Mouse (Mus musculus): Measurements from ENCODE around the gene Gm45062. TPM values are rescaled to one million over a fixed set of nuclear protein-coding genes. Genes with fewer than 3 reads are reported as not detected.

Gene Gm45062
- polyA plus RNA-seq, 1 experiment: not detected

GRCm38 (mm10) chr6:8486391-8487043, 227.3 kb downstream of the Gm45062 start:
- TF ChIP-seq CTCF (IDR thresholded peaks at IDR 0.05; ENCODE audit: extremely low read depth, insufficient read length, insufficient replicate concordance, low read depth, low read length) (no peak), POLR2A (IDR thresholded peaks at IDR 0.05; ENCODE audit: low read depth, low read length) (no peak)
- Histone ChIP-seq H3K27ac (ENCODE audit: insufficient read depth, low read depth, low read length) (peak overlapping the region; percentile 51; the same call in 1 of the 2 replicates), H3K4me3 (ENCODE audit: low read depth, low read length) (no peak overlapping the region), H3K36me3 (ENCODE audit: control insufficient read depth, insufficient read depth, low read length) (no peaks in the 10 kb centered on the region), H3K27me3 (ENCODE audit: control insufficient read depth, insufficient read depth, low read length) (no peaks in the 10 kb centered on the region), H3K4me1 (ENCODE audit: control insufficient read depth, insufficient read depth, insufficient read length, low read length) (peaks cover 2% of the 10 kb centered on the region; the same call in 1 of the 2 replicates)
- WGBS: 92% methylated on average over 17 of the region's 17 CpGs

GRCm38 (mm10) chr6:8487044-8487853, 228.0 kb downstream of the Gm45062 start:
- Histone ChIP-seq H3K36me3 (ENCODE audit: control insufficient read depth, insufficient read depth, low read length) (no peaks in the 10 kb centered on the region), H3K4me3 (ENCODE audit: low read depth, low read length) (no peak overlapping the region), H3K4me1 (ENCODE audit: control insufficient read depth, insufficient read depth, insufficient read length, low read length) (peaks cover 2% of the 10 kb centered on the region; the same call in 1 of the 2 replicates), H3K27ac (ENCODE audit: insufficient read depth, low read depth, low read length) (no peak overlapping the region), H3K27me3 (ENCODE audit: control insufficient read depth, insufficient read depth, low read length) (no peaks in the 10 kb centered on the region)
- TF ChIP-seq POLR2A (IDR thresholded peaks at IDR 0.05; ENCODE audit: low read depth, low read length) (no peak), CTCF (IDR thresholded peaks at IDR 0.05; ENCODE audit: extremely low read depth, insufficient read length, insufficient replicate concordance, low read depth, low read length) (no peak)
- 83% methylated on average over 20 of the region's 20 CpGs for WGBS

GRCm38 (mm10) chr6:8488249-8488648, 229.0 kb downstream of the Gm45062 start:
- Histone ChIP-seq H3K4me3 (ENCODE audit: low read depth, low read length) (no peak overlapping the region), H3K27ac (ENCODE audit: insufficient read depth, low read depth, low read length) (no peak overlapping the region), H3K27me3 (ENCODE audit: control insufficient read depth, insufficient read depth, low read length) (no peaks in the 10 kb centered on the region), H3K4me1 (ENCODE audit: control insufficient read depth, insufficient read depth, insufficient read length, low read length) (peaks cover 2% of the 10 kb centered on the region; the same call in 1 of the 2 replicates), H3K36me3 (ENCODE audit: control insufficient read depth, insufficient read depth, low read length) (no peaks in the 10 kb centered on the region)
- WGBS: 60% methylated on average over 5 of the region's 5 CpGs
- TF ChIP-seq CTCF (IDR thresholded peaks at IDR 0.05; ENCODE audit: extremely low read depth, insufficient read length, insufficient replicate concordance, low read depth, low read length): no peak
- no peak for TF ChIP-seq POLR2A (IDR thresholded peaks at IDR 0.05; ENCODE audit: low read depth, low read length)

GRCm38 (mm10) chr6:8489266-8489665, 230.0 kb downstream of the Gm45062 start:
- TF ChIP-seq CTCF (IDR thresholded peaks at IDR 0.05; ENCODE audit: extremely low read depth, insufficient read length, insufficient replicate concordance, low read depth, low read length): no peak
- TF ChIP-seq POLR2A (IDR thresholded peaks at IDR 0.05; ENCODE audit: low read depth, low read length): no peak
- no peaks in the 10 kb centered on the region for H3K36me3 ChIP-seq (ENCODE audit: control insufficient read depth, insufficient read depth, low read length)
- H3K4me1 ChIP-seq (ENCODE audit: control insufficient read depth, insufficient read depth, insufficient read length, low read length): peaks cover 3% of the 10 kb centered on the region; the same call in 1 of the 2 replicates
- H3K27me3 ChIP-seq (ENCODE audit: control insufficient read depth, insufficient read depth, low read length): no peaks in the 10 kb centered on the region
- H3K4me3 ChIP-seq (ENCODE audit: low read depth, low read length): no peak overlapping the region
- H3K27ac ChIP-seq (ENCODE audit: insufficient read depth, low read depth, low read length): no peak overlapping the region
- WGBS: 90% methylated on average over 7 of the region's 7 CpGs

- H3K27ac ChIP-seq (ENCODE audit: insufficient read depth, low read depth, low read length): no peak overlapping the region
- H3K4me3 ChIP-seq (ENCODE audit: low read depth, low read length): no peak overlapping the region
- WGBS: 89% methylated on average over 1 of the region's 1 CpGs
- TF ChIP-seq CTCF (IDR thresholded peaks at IDR 0.05; ENCODE audit: extremely low read depth, insufficient read length, insufficient replicate concordance, low read depth, low read length) (no peak), POLR2A (IDR thresholded peaks at IDR 0.05; ENCODE audit: low read depth, low read length) (no peak)
- H3K36me3 ChIP-seq (ENCODE audit: control insufficient read depth, insufficient read depth, low read length): no peaks in the 10 kb centered on the region
- peaks cover 3% of the 10 kb centered on the region; the same call in 1 of the 2 replicates for H3K4me1 ChIP-seq (ENCODE audit: control insufficient read depth, insufficient read depth, insufficient read length, low read length)
- H3K27me3 ChIP-seq (ENCODE audit: control insufficient read depth, insufficient read depth, low read length): no peaks in the 10 kb centered on the region
These were observed 230.8 kb downstream of the Gm45062 start for GRCm38 (mm10) chr6:8489938-8490585.

GRCm38 (mm10) chr6:8492248-8492647, 233.0 kb downstream of the Gm45062 start:
- H3K4me1 ChIP-seq (ENCODE audit: control insufficient read depth, insufficient read depth, insufficient read length, low read length): peaks cover 7% of the 10 kb centered on the region; the same call in 1 of the 2 replicates
- no peak overlapping the region for H3K27ac ChIP-seq (ENCODE audit: insufficient read depth, low read depth, low read length)
- no peaks in the 10 kb centered on the region for H3K27me3 ChIP-seq (ENCODE audit: control insufficient read depth, insufficient read depth, low read length)
- no peak overlapping the region for H3K4me3 ChIP-seq (ENCODE audit: low read depth, low read length)
- no peaks in the 10 kb centered on the region for H3K36me3 ChIP-seq (ENCODE audit: control insufficient read depth, insufficient read depth, low read length)
- TF ChIP-seq CTCF (IDR thresholded peaks at IDR 0.05; ENCODE audit: extremely low read depth, insufficient read length, insufficient replicate concordance, low read depth, low read length) (no peak), POLR2A (IDR thresholded peaks at IDR 0.05; ENCODE audit: low read depth, low read length) (no peak)
- 87% methylated on average over 3 of the region's 3 CpGs for WGBS
